Mouse (Mus musculus) spleen, postnatal 36 days (tissue): ENCODE results near the gene Cryzl1.
A peak's percentile ranks its signal among the peaks of the same experiment; 100 is the strongest.

Experiments used
- DNase-seq, 2 experiments: peaks; one replicate each; pipeline ENCODE4 v3.0.0; 2022; ENCODE audit warnings: low spot score in 2 of 2, mixed read lengths in 1 of 2

The Cryzl1 gene

DNA sequence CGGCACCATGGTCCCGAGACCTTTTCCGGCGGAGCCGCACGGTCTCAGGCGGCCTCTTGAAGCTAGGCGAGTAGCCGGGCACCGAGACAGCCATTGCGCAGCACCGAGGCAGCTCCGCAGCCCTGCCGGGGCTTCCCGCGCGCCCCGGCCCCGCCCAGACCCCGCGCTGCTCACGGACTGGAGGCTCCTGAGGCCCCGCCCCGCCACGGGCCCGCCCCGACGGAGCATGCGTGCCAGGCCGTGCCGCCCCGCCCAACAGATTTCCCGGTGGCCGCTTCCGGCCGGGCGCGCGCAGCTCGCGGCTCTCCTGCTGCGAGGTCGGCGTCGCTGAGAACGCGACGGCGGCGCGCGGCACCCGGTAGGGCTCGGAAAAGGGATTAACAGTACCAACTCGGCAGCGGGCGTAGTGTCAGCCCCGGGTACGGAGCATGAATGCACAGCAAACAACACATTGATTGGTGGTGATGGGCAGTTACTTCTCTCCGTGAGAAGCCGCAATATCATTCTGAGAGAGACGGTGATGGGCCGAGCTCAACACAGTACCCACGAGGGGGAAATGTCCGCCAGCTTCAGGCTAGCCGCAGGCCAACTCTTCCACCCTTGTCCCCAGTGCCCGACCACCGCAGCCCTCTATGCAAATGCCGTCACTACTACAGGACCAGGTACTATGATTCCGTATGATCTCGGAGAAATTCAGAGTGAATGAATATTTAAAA is 40.0 kb downstream of the Cryzl1 start, which contains the start of gene Donson:
Donson (minus strand) TSS at position 152 of the 716 bp plus-strand sequence.
- peak; percentile 94 to 95 for DNase-seq

DNA sequence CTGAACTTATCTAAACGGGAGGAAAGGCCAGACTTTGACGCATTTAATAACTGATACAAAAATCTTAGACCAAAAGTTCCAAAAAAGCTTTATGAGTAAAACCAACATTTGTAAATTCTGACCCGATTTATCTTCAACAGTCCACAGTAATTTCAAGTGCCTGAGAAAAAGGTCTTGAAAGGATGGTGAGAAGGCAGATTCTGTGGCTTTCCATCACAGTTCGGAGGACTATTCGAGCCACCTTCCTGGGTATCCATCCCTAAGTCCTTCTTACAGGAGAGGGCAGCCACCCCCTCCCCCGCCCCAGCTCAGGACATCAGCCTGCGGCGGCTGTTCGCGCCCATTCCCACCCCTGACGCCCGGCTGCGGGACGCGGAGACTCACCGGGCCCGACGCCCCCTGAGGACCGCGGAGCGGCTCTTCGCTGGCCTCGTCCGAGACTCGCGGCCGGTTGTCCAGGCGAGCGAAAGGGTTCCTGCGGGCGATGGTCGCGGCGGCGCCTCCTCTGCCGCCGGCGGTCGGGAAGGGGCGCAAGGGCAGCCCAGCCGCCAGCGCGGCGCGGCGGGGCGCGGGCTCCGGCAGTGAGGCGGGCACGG is 40.7 kb downstream of the Cryzl1 start:
- DNase-seq = no peak

DNA sequence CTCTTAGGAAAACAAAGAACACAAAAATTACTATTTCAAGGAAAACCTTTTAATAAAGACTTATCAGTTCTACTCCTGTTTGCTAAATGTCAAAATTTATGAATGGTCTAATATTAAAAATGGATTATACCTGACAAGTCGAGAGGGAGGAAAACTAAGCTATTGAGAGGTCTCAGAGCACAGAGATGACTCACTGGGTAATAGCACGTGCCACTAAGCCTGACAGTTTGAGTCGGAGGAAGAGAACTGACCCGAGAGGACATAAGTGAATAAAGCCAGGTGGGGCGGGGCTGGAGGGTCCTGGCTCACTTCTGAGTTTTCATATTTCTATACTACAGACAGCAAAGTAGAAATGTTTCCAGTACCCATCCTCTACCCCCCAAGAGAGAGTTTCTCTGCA is 42.4 kb downstream of the Cryzl1 start:
- no peak for DNase-seq

DNA sequence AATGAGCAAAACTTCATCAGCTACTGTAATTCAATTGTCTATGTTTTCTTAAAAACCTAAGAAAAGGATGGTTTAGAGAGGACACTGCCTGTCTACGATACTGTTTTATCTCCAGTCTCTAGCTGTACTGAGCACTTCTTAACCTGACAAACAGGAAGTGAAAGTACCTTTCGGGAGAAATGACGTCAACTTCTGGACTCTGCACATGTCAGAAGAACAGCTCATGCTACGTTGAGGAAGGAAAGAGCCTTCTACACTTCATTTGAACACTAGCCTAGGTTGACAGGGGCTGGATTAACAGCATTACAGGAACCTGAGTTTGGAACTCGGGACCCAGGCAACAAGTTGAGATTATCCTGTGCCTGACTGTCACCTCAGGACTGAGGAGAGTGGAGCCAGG is 43.2 kb downstream of the Cryzl1 start:
- DNase-seq = peak; percentile 66 to 74

DNA sequence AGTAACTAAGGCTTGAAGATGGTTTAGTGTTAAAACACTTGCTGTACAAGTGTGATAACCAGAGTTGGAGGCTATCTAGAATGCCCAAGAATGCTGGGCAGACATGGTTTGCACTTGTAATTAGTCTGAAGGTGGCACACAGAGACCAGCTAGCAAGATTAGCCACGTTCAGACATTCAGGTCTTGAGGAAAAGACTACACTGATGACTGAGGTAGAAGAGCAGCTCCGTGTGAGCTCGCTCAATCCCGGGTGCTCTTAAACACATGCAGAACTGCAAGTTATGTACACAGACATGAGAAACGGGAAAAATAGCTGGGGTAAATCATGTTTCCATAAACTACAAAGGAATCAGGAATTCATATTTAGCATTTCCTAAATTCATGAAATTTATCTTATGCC is 48.1 kb downstream of the Cryzl1 start:
- DNase-seq = no peak

DNA sequence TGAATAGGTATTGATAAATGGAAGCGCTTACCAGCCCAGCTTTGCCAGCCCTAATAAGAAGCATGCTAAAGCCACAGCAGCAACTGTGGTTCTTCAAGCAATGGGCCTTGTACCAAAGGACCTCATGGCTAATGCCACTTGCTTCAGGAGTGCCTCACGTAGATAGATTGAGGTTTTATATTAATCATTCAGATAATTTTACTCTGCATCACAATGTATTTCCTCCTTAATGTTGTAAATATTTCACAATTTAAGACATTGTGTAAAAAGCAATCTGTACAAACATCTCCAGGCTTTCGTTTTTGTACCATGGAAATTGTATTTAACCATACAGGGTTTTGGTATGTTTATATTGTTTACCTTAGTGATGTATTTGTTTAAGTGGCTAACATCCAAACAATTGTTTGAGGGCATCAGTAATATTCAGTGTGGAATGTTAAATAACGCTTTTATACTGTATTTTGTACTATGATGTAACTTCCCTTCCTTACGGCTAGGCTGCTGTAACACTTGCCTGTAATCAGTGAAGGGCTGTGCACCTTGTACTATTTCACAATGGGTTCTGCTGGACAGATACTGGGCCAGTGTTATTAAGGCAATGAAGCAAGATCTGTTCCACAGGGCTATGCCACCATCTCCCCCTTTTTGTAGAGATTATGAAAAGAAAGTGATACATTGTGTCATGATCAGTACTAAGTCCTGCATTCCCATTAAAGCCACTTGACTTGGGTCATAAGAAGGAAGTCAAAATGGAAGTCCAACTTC is 50.4 kb downstream of the Cryzl1 start:
- DNase-seq = no peak

DNA sequence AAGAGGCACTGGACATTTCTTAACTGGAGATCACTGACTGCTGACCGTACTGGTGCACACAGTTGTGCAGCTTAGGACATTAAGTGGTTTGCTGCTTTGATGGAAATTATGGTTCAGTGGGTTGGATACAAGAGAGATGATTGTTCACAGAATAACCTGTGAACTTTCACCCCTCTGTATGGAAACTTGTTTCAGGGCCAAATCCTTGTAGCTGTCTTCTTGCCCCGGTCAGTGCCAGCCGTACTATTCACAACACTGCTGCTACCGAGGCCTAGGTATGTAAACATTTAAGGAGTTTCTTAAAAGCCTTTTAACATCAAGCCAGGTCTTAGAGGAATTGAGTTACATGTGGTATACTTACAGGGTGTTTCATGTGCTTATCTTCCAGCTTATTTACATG is 54.3 kb downstream of the Cryzl1 start:
- DNase-seq = no peak

DNA sequence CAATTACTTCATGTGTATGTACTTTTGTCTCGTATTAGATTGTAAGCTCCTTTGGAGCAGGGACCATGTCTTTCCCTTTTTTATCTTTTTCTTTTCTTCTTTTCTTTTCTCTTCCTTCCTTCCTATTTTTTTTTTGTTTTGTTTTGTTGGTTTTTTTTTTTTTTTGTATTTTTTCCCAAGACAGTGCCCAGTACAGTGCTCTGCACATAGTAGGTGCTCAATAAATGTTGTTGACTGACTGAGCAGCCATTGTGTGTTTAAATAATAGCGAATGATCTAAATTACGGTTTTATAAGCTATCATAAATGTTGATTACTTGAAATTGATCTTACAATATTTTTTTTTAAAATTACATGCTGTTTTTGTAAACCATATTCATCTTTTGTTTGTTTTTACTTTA is 65.0 kb downstream of the Cryzl1 start:
- no peak for DNase-seq

DNA sequence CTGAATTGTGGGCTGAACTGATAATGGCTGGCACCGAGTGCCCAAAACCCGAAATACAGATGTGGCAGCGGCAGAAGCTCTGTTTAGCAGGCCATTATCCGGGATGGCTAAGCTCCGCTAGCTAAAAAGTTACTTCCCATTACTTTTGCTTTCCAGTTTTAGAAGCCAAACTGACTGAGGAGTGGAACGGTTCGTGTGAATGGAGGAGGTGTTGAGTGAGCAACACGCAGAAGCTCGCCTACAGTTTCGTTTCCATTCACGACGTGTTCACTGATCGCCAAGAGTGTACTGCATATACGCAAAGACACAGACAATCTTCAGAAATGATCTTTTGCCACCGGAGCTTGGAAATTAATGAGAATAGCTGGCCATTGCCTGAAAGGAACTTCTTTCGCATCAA is 66.4 kb downstream of the Cryzl1 start:
- no peak for DNase-seq

DNA sequence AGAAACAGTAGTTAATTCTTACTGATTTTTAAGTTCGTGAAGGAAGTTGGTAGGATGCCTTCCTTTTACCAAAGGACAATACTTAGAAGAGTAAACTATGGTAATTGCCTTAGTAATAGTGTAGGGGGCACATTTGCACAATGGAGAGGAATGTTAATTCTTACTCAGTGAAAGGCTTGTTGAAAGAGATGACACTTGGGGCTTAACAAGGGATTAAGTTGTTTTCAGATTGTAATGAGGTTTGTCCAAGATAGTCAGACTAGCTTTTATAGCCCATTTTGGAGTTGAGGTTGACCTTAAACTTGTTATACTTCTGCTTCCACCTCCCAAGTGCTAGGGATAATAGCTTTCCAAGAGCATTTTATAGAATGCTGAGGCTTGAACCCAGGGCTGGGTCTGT is 67.4 kb downstream of the Cryzl1 start:
- no peak for DNase-seq

DNA sequence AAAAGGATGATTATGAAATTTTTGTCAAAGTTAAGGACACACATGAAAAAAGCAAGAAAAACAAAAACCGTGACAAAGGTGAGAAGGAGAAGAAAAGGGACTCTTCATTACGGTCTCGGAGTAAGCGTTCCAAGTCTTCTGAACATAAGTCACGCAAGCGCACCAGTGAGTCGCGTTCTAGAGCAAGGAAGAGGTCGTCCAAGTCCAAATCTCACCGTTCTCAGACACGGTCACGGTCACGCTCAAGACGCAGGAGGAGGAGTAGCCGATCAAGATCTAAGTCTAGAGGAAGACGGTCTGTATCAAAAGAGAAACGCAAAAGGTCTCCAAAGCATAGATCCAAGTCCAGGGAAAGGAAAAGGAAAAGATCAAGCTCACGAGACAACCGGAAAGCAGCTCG is 69.0 kb downstream of the Cryzl1 start:
- no peak for DNase-seq

DNA sequence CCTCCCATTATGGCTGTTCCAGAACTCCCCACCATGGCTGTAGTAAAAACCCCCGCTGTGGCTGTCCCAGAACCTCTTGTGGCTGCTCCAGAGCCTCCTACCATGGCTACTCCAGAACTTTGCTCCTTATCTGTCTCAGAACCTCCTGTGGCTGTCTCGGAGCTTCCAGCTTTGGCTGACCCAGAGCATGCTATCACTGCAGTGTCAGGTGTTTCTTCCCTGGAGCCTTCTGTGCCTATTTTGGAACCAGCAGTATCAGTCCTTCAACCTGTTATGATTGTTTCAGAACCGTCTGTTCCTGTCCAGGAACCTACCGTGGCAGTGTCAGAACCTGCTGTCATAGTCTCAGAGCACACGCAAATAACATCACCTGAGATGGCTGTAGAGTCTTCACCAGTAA is 70.3 kb downstream of the Cryzl1 start:
- DNase-seq = no peak

DNA sequence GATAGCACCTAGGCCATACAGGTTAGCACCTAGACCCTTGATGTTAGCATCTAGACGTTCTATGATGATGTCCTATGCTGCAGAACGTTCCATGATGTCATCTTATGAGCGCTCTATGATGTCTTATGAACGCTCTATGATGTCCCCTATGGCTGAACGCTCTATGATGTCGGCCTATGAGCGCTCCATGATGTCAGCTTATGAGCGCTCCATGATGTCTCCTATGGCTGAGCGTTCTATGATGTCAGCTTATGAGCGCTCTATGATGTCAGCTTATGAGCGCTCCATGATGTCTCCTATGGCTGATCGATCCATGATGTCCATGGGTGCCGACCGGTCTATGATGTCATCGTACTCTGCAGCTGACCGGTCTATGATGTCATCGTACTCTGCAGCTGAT is 71.5 kb downstream of the Cryzl1 start:
- no peak for DNase-seq

DNA sequence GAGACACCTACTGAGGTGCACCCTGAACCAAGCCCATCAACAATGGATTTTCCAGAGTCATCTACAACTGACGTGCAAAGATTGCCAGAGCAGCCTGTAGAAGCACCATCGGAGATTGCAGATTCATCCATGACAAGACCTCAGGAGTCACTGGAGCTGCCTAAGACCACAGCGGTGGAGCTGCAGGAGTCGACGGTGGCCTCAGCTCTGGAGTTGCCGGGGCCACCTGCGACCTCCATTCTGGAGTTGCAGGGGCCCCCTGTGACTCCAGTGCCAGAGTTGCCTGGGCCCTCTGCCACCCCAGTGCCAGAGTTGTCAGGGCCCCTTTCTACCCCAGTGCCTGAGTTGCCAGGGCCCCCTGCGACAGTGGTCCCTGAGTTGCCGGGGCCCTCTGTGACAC is 73.5 kb downstream of the Cryzl1 start:
- no peak for DNase-seq

DNA sequence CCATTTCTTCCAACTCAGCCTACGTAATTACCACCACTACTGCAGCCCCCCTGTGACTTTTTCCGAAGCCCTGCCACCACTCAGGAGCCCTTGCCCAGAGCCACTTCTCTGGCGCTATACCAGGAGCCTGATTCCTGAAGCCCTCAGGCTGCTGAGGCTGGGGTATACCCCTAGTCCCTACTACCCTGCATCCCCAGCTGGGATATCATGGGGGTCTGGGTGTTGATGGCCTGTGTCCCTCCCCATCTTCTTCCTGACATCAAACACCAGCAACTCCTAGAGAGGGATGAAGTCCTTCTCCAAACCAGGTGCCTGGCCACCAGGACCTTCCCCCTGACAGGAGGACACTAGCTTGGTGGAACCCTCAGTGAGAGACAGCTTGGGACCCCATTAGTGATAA is 76.6 kb downstream of the Cryzl1 start:
- no peak for DNase-seq

DNA sequence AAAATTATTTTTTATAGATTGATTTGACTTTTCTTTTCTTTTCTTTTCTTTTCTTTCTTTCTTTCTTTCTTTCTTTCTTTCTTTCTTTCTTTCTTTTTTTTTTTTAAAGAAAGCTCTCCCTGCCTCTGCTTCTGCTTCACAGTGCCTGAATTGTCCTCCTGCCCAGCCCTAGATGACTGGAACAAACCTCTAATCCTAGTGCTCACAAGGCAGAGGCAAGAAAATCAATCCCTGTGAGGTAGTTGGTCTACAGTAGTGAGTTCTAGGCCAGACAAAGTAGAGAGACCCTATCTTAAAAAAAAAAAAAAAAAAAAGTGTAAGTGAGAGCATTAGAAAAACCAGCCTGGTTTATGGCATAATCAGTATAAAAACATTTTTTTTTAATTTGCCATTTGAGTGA is 79.0 kb downstream of the Cryzl1 start:
- DNase-seq = no peak

DNA sequence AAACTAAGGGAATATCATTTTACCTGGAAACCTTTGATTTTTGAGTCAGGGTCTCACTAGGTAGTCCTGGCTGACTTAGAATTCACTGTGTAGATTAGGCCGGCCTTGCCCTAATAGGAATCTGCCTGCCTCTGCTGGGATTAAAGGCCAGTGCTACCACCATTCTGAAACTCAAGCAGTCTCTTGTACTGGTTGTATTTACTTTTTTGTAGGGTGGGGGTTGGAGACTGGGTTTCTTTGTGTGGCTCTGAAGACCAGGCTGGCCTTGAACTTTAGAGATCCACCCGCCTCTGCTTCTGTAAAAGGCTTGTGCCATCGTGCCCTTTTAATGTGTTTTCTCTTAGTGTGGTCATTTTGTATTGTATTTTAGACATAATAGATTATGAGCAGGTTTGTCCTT is 79.5 kb downstream of the Cryzl1 start:
- DNase-seq = no peak

DNA sequence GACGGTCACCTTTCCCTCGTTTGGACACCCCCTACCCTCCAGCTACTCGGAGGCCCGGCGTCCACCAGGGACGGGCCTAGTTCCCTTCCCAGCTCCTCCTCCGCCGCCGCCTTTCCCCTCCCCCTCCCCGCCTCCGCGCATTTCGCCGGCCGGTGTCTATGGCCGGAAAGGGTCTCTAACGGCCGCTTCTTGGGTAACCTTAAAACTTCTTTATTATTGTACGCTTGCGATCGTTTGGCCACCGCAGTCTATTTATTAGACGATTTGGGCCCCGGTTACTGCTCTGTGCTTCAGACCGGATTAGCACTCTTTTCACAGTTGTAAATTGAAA is 80.6 kb downstream of the Cryzl1 start:
- DNase-seq = peak; percentile 79 to 81

DNA sequence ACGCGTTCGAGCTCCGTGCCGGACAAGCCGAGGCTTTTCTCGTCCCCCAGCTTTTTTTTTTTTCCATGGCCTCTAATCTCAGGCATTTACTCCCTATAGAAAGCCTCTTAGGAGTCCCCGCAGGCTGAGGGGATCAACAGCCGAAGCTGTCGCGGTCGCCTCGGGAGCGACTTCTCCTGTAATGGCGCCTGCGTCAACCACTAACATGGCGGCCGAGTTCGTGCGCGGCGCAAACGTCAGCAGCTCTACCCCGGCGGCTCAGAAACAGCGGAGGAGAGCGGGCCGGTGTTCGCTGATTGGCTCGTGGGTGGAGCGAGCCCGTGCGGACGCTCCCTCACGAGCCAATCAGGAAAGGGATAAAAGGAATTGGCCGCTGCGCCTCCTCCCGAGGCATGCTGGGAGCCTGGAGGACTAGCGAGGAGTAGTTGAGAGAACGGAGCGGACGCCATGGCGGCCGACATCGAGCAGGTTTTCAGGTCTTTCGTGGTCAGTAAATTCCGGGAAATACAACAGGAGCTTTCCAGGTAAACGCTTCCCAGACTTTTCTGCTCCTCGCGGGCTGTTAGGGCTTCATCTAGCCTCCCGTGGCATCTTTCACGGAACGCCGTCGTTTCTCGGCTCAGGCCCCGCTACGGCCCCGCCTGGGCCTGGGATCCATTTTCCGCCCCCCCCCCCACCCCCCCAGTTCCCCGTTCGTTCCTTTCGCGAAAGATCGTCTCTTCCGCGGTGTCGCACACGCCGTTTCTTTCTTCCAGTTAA is 81.1 kb downstream of the Cryzl1 start, which contains the start of gene Son:
Son (plus strand) TSS at position 46 of the 759 bp plus-strand sequence.
- peak; percentile 98 for DNase-seq

DNA sequence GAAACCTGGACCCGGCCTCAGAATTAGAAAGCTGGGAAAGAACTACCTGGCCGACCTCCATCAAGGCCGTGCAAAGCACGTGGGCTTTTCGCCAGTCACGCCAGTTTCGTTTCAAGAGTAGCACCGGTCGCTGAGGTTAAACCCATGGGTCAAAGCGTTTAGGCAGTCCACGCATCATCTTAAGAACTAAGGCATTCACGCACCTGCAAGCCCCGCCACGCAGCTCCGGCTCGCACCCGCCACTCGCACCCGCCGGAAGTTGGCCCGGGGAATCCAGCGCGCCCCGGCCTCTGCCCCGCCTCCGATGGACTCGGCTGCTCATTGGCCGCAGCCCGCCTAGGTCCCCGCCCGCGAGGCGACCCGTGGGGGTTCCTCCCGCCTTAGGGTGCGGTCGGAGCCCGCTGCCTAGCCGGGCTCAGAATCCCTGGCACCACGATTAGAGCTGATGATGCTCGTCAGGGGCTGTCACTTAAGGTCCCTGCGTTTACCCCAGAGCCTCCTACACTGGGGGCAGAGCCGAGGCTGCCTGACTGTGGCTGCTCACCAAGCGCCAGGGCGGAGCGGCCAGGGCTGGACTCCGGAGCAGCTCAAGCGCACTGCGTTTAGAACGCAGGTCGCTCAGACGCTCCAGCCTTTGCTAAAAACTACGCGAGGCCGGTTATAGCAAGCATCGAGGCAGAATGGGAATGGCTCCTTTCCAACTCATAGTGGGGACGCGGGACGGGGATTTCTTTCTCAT is 81.9 kb downstream of the Cryzl1 start, which contains the start of gene Gart:
Gart (minus strand) TSS at position 272 of the 739 bp plus-strand sequence.
- DNase-seq = peak; percentile 95

DNA sequence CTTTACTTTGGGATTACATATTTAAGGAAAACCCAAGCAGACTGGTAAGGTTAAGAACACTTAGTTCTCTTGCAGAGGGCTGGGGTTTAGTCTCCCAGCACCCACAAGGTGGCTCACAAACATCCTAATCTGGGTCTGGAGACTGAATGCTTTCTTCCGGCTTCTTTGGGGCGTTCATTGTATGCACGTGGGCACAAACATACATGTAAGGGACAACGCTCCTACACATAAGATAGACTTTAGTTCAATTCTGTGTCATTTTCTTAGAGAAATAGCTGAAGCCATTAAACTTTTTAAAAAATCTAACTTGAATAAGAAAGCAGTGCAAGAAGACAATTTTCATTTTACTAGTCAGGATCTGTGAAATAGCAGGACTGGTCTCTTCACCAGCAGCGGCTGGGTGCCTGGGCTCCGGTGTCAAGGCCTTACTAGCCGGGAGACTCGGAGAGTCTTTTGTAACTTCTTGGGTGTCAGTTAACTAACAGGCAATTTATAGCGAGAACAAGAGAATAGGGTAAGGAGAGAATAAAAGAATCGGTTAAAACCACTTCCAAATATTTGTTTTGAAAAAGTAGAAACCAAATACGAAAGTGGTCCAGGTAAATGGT is 82.7 kb downstream of the Cryzl1 start:
- DNase-seq = peak; percentile 42 to 50
